Mouse (Mus musculus): Measurements from ENCODE around the gene Ttc21b. TPM values are rescaled to one million over a fixed set of nuclear protein-coding genes. Genes with fewer than 3 reads are reported as not detected.

Ttc21b gene
- polyA plus RNA-seq (2015; fragmentation: Nextera tagmentation; extraction: Ambion mirVana), result 11.9 and 13.4 TPM in 2 replicates

- peak within 1 kb of the TSS; percentile 62 for H3K4me2 ChIP-seq
- peak within 1 kb of the TSS; percentile 76 for H3K4me3 ChIP-seq
- H3K27ac ChIP-seq, result peak within 1 kb of the TSS; percentile 92
- no peaks in the 10 kb centered on the region for H3K27me3 ChIP-seq
- ATAC-seq (ENCODE audit: low FRiP score), result peak; percentile 98
- H3K36me3 ChIP-seq, result peaks cover 12% of the 10 kb centered on the region
- peaks cover 25% of the 10 kb centered on the region for H3K4me1 ChIP-seq (replicated peaks)
- under 1% methylated on average over 56 of the region's 56 CpGs for whole genome bisulfite sequencing
- H3K9ac ChIP-seq, result peak within 1 kb of the TSS; percentile 81
- H3K9me3 ChIP-seq, result no peaks in the 10 kb centered on the region
These were observed at the start of gene Ttc21b for GRCm38 (mm10) chr2:66256220-66257131. TSS of gene Ttc21b (minus strand) at chr2:66256617.

GRCm38 (mm10) chr2:66272551-66272950, 16.1 kb upstream of the Ttc21b start:
- H3K4me2 ChIP-seq, result no peak overlapping the region
- no peak overlapping the region for H3K9ac ChIP-seq
- H3K27ac ChIP-seq, result no peak overlapping the region
- WGBS, result 74% methylated on average over 3 of the region's 3 CpGs
- H3K4me1 ChIP-seq (replicated peaks), result no peaks in the 10 kb centered on the region
- ATAC-seq (ENCODE audit: low FRiP score), result no peak
- no peaks in the 10 kb centered on the region for H3K27me3 ChIP-seq
- no peaks in the 10 kb centered on the region for H3K9me3 ChIP-seq
- H3K36me3 ChIP-seq, result peaks cover 18% of the 10 kb centered on the region
- no peak overlapping the region for H3K4me3 ChIP-seq

- no peak for ATAC-seq (ENCODE audit: low FRiP score)
- Histone ChIP-seq H3K9ac (no peak overlapping the region), H3K4me2 (no peak overlapping the region), H3K27me3 (no peaks in the 10 kb centered on the region), H3K36me3 (peaks cover 61% of the 10 kb centered on the region), H3K4me1 (replicated peaks) (no peaks in the 10 kb centered on the region), H3K4me3 (no peak overlapping the region), H3K9me3 (no peaks in the 10 kb centered on the region), H3K27ac (no peak overlapping the region)
- WGBS, result 80% methylated on average over 1 of the region's 1 CpGs
These were observed 12.4 kb downstream of the Ttc21b start for GRCm38 (mm10) chr2:66244013-66244412.

GRCm38 (mm10) chr2:66240334-66240733, 16.1 kb downstream of the Ttc21b start:
- Histone ChIP-seq H3K27me3 (no peaks in the 10 kb centered on the region), H3K36me3 (peaks cover 55% of the 10 kb centered on the region), H3K4me2 (no peak overlapping the region), H3K9ac (no peak overlapping the region), H3K4me1 (replicated peaks) (no peaks in the 10 kb centered on the region), H3K4me3 (no peak overlapping the region), H3K9me3 (no peaks in the 10 kb centered on the region), H3K27ac (no peak overlapping the region)
- 97% methylated on average over 1 of the region's 1 CpGs for WGBS
- no peak for ATAC-seq (ENCODE audit: low FRiP score)

- Histone ChIP-seq H3K4me1 (replicated peaks) (no peaks in the 10 kb centered on the region), H3K27me3 (no peaks in the 10 kb centered on the region), H3K9me3 (no peaks in the 10 kb centered on the region), H3K27ac (no peak overlapping the region), H3K9ac (no peak overlapping the region), H3K4me2 (no peak overlapping the region), H3K36me3 (peaks cover 58% of the 10 kb centered on the region), H3K4me3 (no peak overlapping the region)
- ATAC-seq (ENCODE audit: low FRiP score), result no peak
- WGBS, result 91% methylated on average over 5 of the region's 5 CpGs
These were observed 17.5 kb downstream of the Ttc21b start for GRCm38 (mm10) chr2:66238886-66239285.

GRCm38 (mm10) chr2:66220954-66221353, 35.5 kb downstream of the Ttc21b start:
- Histone ChIP-seq H3K9ac (no peak overlapping the region), H3K36me3 (peaks cover 61% of the 10 kb centered on the region), H3K4me3 (no peak overlapping the region), H3K4me2 (no peak overlapping the region), H3K27me3 (no peaks in the 10 kb centered on the region), H3K9me3 (no peaks in the 10 kb centered on the region), H3K4me1 (replicated peaks) (no peaks in the 10 kb centered on the region), H3K27ac (no peak overlapping the region)
- ATAC-seq (ENCODE audit: low FRiP score), result no peak
- WGBS, result 92% methylated on average over 7 of the region's 7 CpGs

GRCm38 (mm10) chr2:66209875-66210274, 46.5 kb downstream of the Ttc21b start:
- no peaks in the 10 kb centered on the region for H3K4me1 ChIP-seq (replicated peaks)
- no peak for ATAC-seq (ENCODE audit: low FRiP score)
- H3K4me2 ChIP-seq, result no peak overlapping the region
- H3K27ac ChIP-seq, result no peak overlapping the region
- WGBS, result 85% methylated on average over 10 of the region's 10 CpGs
- H3K36me3 ChIP-seq, result peaks cover 61% of the 10 kb centered on the region
- H3K9ac ChIP-seq, result no peak overlapping the region
- H3K4me3 ChIP-seq, result no peak overlapping the region
- H3K9me3 ChIP-seq, result no peaks in the 10 kb centered on the region
- H3K27me3 ChIP-seq, result no peaks in the 10 kb centered on the region

- Histone ChIP-seq H3K9ac (no peak overlapping the region), H3K4me1 (replicated peaks) (no peaks in the 10 kb centered on the region), H3K9me3 (no peaks in the 10 kb centered on the region), H3K27ac (no peak overlapping the region), H3K27me3 (no peaks in the 10 kb centered on the region), H3K4me2 (no peak overlapping the region), H3K4me3 (no peak overlapping the region), H3K36me3 (peaks cover 61% of the 10 kb centered on the region)
- no peak for ATAC-seq (ENCODE audit: low FRiP score)
- WGBS, result 96% methylated on average over 13 of the region's 13 CpGs
These were observed 47.1 kb downstream of the Ttc21b start for GRCm38 (mm10) chr2:66209353-66209752.

GRCm38 (mm10) chr2:66206796-66207195, 49.6 kb downstream of the Ttc21b start:
- 92% methylated on average over 2 of the region's 2 CpGs for WGBS
- Histone ChIP-seq H3K9ac (no peak overlapping the region), H3K4me1 (replicated peaks) (no peaks in the 10 kb centered on the region), H3K4me2 (no peak overlapping the region), H3K27me3 (no peaks in the 10 kb centered on the region), H3K4me3 (no peak overlapping the region), H3K27ac (no peak overlapping the region), H3K36me3 (peaks cover 59% of the 10 kb centered on the region), H3K9me3 (no peaks in the 10 kb centered on the region)
- ATAC-seq (ENCODE audit: low FRiP score), result no peak

GRCm38 (mm10) chr2:66204218-66204617, 52.2 kb downstream of the Ttc21b start:
- no peak overlapping the region for H3K27ac ChIP-seq
- H3K27me3 ChIP-seq, result no peaks in the 10 kb centered on the region
- WGBS, result 98% methylated on average over 2 of the region's 2 CpGs
- peaks cover 65% of the 10 kb centered on the region for H3K36me3 ChIP-seq
- no peak overlapping the region for H3K9ac ChIP-seq
- no peaks in the 10 kb centered on the region for H3K4me1 ChIP-seq (replicated peaks)
- H3K9me3 ChIP-seq, result no peaks in the 10 kb centered on the region
- H3K4me2 ChIP-seq, result no peak overlapping the region
- no peak for ATAC-seq (ENCODE audit: low FRiP score)
- no peak overlapping the region for H3K4me3 ChIP-seq

GRCm38 (mm10) chr2:66200195-66200594, 56.2 kb downstream of the Ttc21b start:
- ATAC-seq (ENCODE audit: low FRiP score), result no peak
- Histone ChIP-seq H3K4me2 (no peak overlapping the region), H3K4me3 (no peak overlapping the region), H3K27me3 (no peaks in the 10 kb centered on the region), H3K36me3 (peaks cover 61% of the 10 kb centered on the region), H3K27ac (no peak overlapping the region), H3K4me1 (replicated peaks) (no peaks in the 10 kb centered on the region), H3K9ac (no peak overlapping the region), H3K9me3 (no peaks in the 10 kb centered on the region)
- WGBS, result 57% methylated on average over 3 of the region's 3 CpGs

- no peak for ATAC-seq (ENCODE audit: low FRiP score)
- Histone ChIP-seq H3K27me3 (no peaks in the 10 kb centered on the region), H3K27ac (no peak overlapping the region), H3K4me2 (no peak overlapping the region), H3K4me3 (no peak overlapping the region), H3K9ac (no peak overlapping the region), H3K36me3 (peaks cover 45% of the 10 kb centered on the region), H3K4me1 (replicated peaks) (no peaks in the 10 kb centered on the region), H3K9me3 (no peaks in the 10 kb centered on the region)
- WGBS, result 90% methylated on average over 13 of the region's 13 CpGs
These were observed 64.7 kb downstream of the Ttc21b start for GRCm38 (mm10) chr2:66191691-66192100.

GRCm38 (mm10) chr2:66190157-66190556, 66.3 kb downstream of the Ttc21b start:
- H3K4me2 ChIP-seq, result no peak overlapping the region
- peaks cover 39% of the 10 kb centered on the region for H3K36me3 ChIP-seq
- no peak overlapping the region for H3K27ac ChIP-seq
- H3K4me3 ChIP-seq, result no peak overlapping the region
- no peaks in the 10 kb centered on the region for H3K9me3 ChIP-seq
- ATAC-seq (ENCODE audit: low FRiP score), result no peak
- H3K4me1 ChIP-seq (replicated peaks), result no peaks in the 10 kb centered on the region
- no peak overlapping the region for H3K9ac ChIP-seq
- WGBS, result 94% methylated on average over 5 of the region's 5 CpGs
- H3K27me3 ChIP-seq, result no peaks in the 10 kb centered on the region
